27 mouse cellular contexts compared by ENCODE assay signal in the genomic region with DNA sequence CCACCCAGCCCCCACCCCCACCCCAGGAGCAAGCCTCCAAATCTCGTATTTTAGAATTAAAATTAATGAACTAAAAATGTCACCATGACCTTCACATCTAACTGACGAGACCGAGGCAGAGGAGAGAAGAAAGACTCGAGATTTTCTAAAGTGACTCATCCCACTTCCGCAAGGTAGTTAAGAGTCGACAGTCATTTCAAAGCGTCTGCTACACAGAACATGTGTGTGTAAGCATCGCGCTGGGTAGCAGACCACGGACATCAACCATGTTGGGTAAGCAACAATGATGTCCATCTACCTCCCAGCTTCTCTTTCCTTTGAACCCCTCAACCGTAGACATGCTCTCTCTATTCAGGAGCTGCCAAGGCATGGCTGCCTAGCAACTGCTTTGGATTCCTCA. TPM values are rescaled to one million over a fixed set of nuclear protein-coding genes. Genes with fewer than 3 reads are reported as not detected.
DNase-seq lines count a peak whose midpoint lies in the region; ATAC-seq lines count a peak whose summit lies in the region.
"Had no signal": no experiment of that assay in that cellular context is flagged by ENCODE, and none has a peak within 500 bp of the region (broad histone marks: within the 10 kb centered on the region; RNA-seq: fewer than 3 reads in every experiment).

No protein-coding gene starts in this region.

- H3K4me1 ChIP-seq in kidney, embryonic 15.5 days = peaks cover 12% of the 10 kb centered on the region
- H3K4me1 ChIP-seq: forebrain, embryonic 10.5 days; forebrain, embryonic 13.5 days; forebrain, embryonic 15.5 days had no signal

- no peak overlapping the region for H3K27ac ChIP-seq in kidney, embryonic 15.5 days
- H3K27ac ChIP-seq: embryonic facial prominence, embryonic 13.5 days; embryonic facial prominence, embryonic 15.5 days; forebrain, embryonic 10.5 days; forebrain, embryonic 13.5 days; forebrain, embryonic 15.5 days had no signal

- no peak overlapping the region for H3K4me2 ChIP-seq in kidney, embryonic 15.5 days
- H3K4me2 ChIP-seq: embryonic facial prominence, embryonic 13.5 days; embryonic facial prominence, embryonic 15.5 days; forebrain, embryonic 13.5 days; forebrain, embryonic 15.5 days had no signal

- peak; percentile 45 for DNase-seq in adrenal gland, adult 2 months
- DNase-seq in adrenal gland, adult 18-20 months (ENCODE audit: low spot score in 2 of 2) = no peak
- peak; percentile 64 for DNase-seq in CD4-positive, CD25-positive, alpha-beta regulatory T cell, adult 2 months (ENCODE audit: low read depth, low spot score)
- no peak for DNase-seq in thymus, postnatal 0 days (ENCODE audit: low spot score)
- DNase-seq: adrenal gland, postnatal 14 days; adrenal gland, postnatal 36 days; B cell, adult 2 months; cerebellum, adult 11 months; cerebellum, adult 18-20 months; cerebellum, adult 8-10 months; cerebellum, adult 9-11 months; cerebellum, postnatal 14 days; cerebellum, postnatal 36 days; embryo, embryonic 11 days; forebrain, postnatal 0 days had no signal

- H3K9ac ChIP-seq in kidney, embryonic 15.5 days = no peak overlapping the region
- H3K9ac ChIP-seq: embryonic facial prominence, embryonic 13.5 days; embryonic facial prominence, embryonic 15.5 days; forebrain, embryonic 13.5 days; forebrain, embryonic 15.5 days; forebrain, postnatal 0 days had no signal

- no peaks in the 10 kb centered on the region for H3K27me3 ChIP-seq in kidney, embryonic 15.5 days
- H3K27me3 ChIP-seq: CH12.LX; embryonic facial prominence, embryonic 13.5 days; embryonic facial prominence, embryonic 15.5 days; forebrain, embryonic 13.5 days; forebrain, embryonic 15.5 days; Patski had no signal

- no peak overlapping the region for H3K4me3 ChIP-seq in kidney, embryonic 15.5 days (replicated peaks)
- H3K4me3 ChIP-seq: embryonic facial prominence, embryonic 13.5 days; embryonic facial prominence, embryonic 15.5 days; erythroblast, embryonic 14.5 days; forebrain, embryonic 10.5 days; forebrain, embryonic 13.5 days; forebrain, embryonic 15.5 days had no signal

- H3K36me3 ChIP-seq in kidney, embryonic 15.5 days = peaks cover 16% of the 10 kb centered on the region
- H3K36me3 ChIP-seq: forebrain, embryonic 15.5 days; G1E had no signal

- peak; percentile 80 for ATAC-seq in activated CD4-positive, CD25-positive, alpha-beta regulatory T cell, adult 4 months
- ATAC-seq in inflammation-experienced regulatory T-cells, adult 6 months = peak; percentile 86
- ATAC-seq in kidney, embryonic 15.5 days (replicated peaks; ENCODE audit: low FRiP score) = no peak
- ATAC-seq: forebrain, embryonic 13.5 days; forebrain, embryonic 15.5 days; forebrain, postnatal 0 days had no signal

- 83% methylated on average over 11 of the region's 11 CpGs for WGBS in kidney, embryonic 15.5 days

- no peaks in the 10 kb centered on the region for H3K9me3 ChIP-seq in kidney, embryonic 15.5 days (replicated peaks)
- H3K9me3 ChIP-seq: embryonic facial prominence, embryonic 15.5 days; forebrain, embryonic 15.5 days had no signal

RNA-seq across cellular contexts. Expression of a gene that starts 12.6 kb away (rescaled TPM):
- 10 to 100 TPM; 15.7 to 19.4 TPM for total RNA-seq in adrenal gland, adult 2 months (2021)
- polyA plus RNA-seq in adrenal gland, adult 2 months (2012; rRNA removed) = 6.0 and 8.6 TPM in 2 replicates
- 10 to 100 TPM; 16.8 to 26.6 TPM for total RNA-seq in adrenal gland, adult 18-20 months (2021)
- under 1 TPM; 0.66 to 0.73 TPM for polyA plus RNA-seq in activated CD4-positive, CD25-positive, alpha-beta regulatory T cell, adult 4 months (2017; shearing (Covaris generic))
- 1 to 10 TPM in 1 of 3 experiments, under 1 TPM in 2; 0.45 to 1.5 (median 0.64) TPM for polyA plus RNA-seq in inflammation-experienced regulatory T-cells, adult 6 months (2017; shearing (Covaris generic))
- 24.3 and 27.0 TPM in 2 replicates for polyA plus RNA-seq in kidney, embryonic 15.5 days (2015; fragmentation: Nextera tagmentation; extraction: Ambion mirVana)
- 11.8 and 12.0 TPM in 2 replicates for polyA plus RNA-seq in thymus, postnatal 0 days (2015; fragmentation: Nextera tagmentation; extraction: Ambion mirVana)
- polyA plus RNA-seq: G1E had no signal

Comparison
In these comparisons a context has a peak if more than half of its experiments do, and no peak if none do; other contexts are left out.
1. DNase-seq: peak in adrenal gland, adult 2 months (single experiment) and CD4-positive, CD25-positive, alpha-beta regulatory T cell, adult 2 months (single experiment); none in adrenal gland, adult 18-20 months (0 of 2) and thymus, postnatal 0 days (single experiment).